29 mouse cellular contexts compared by ENCODE assay signal in the genomic region with DNA sequence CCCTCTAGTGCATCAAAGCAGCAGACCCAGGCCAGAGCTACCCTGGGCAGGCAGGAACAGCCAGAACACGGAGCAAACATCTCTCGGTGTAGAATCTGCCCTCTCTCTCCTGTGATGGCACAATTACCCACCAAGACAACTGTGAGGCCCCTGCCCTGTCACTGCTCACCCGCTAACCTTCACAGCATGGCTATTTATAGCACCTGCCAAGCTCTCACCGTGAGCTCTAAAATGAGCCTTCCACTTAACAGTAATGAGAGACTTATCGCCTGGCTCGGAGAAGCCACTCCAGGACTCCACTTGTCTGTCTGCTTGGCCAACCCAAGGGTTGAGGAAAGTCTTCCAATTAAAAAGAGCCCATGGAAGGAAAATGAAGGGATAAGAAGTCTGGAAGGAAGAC. TPM values are rescaled to one million over a fixed set of nuclear protein-coding genes. Genes with fewer than 3 reads are reported as not detected.
DNase-seq lines count a peak whose midpoint lies in the region; ATAC-seq and TF ChIP-seq lines count a peak whose summit lies in the region.
"Had no signal": no experiment of that assay in that cellular context is flagged by ENCODE, and none has a peak within 500 bp of the region (broad histone marks: within the 10 kb centered on the region; RNA-seq: fewer than 3 reads in every experiment).

No protein-coding gene starts in this region.

- no peak for TF ChIP-seq EP300 in heart, postnatal 0 days (IDR thresholded peaks at IDR 0.05; ENCODE audit: low read depth)

- peak overlapping the region; percentile 50; the same call in 1 of the 2 replicates for H3K27ac ChIP-seq in heart, embryonic 13.5 days (replicated peaks)
- no peak overlapping the region for H3K27ac ChIP-seq in heart, postnatal 0 days (ENCODE audit: low read depth)
- H3K27ac ChIP-seq in heart, embryonic 10.5 days = no peak overlapping the region
- peak overlapping the region; percentile 92 for H3K27ac ChIP-seq in midbrain, embryonic 16.5 days (ENCODE audit: low read length)
- H3K27ac ChIP-seq in midbrain, embryonic 13.5 days = no peak overlapping the region
- H3K27ac ChIP-seq: embryonic facial prominence, embryonic 15.5 days; heart, adult 2 months; hindbrain, embryonic 12.5 days had no signal

- H3K4me2 ChIP-seq in heart, embryonic 13.5 days = peak overlapping the region; percentile 36
- H3K4me2 ChIP-seq in heart, postnatal 0 days (ENCODE audit: low read depth, low read length) = no peak overlapping the region
- no peak overlapping the region for H3K4me2 ChIP-seq in midbrain, embryonic 16.5 days (ENCODE audit: low read length)
- H3K4me2 ChIP-seq in midbrain, embryonic 13.5 days (replicated peaks) = no peak overlapping the region
- H3K4me2 ChIP-seq: embryonic facial prominence, embryonic 15.5 days; hindbrain, embryonic 12.5 days had no signal

- no peak for DNase-seq in heart, adult 11 months
- DNase-seq in heart, postnatal 0 days (ENCODE audit: low spot score) = no peak
- DNase-seq in heart, embryonic 10.5 days (ENCODE audit: low spot score) = no peak
- DNase-seq in spleen, postnatal 10 days (ENCODE audit: low spot score in 2 of 2) = no peak
- DNase-seq: adrenal gland, adult 8-10 months; adrenal gland, postnatal 36 days; cerebellum, adult 11 months; cerebellum, adult 8-10 months; cerebellum, postnatal 14 days; embryo, embryonic 11 days; gastrocnemius, postnatal 10 days; kidney, adult 8-10 months had no signal

- no peak overlapping the region for H3K4me3 ChIP-seq in heart, embryonic 13.5 days
- no peak overlapping the region for H3K4me3 ChIP-seq in heart, postnatal 0 days (ENCODE audit: low read depth, low read length)
- H3K4me3 ChIP-seq in heart, embryonic 10.5 days = no peak overlapping the region
- H3K4me3 ChIP-seq in midbrain, embryonic 16.5 days (ENCODE audit: low read depth, low read length) = no peak overlapping the region
- no peak overlapping the region for H3K4me3 ChIP-seq in midbrain, embryonic 13.5 days (replicated peaks)
- H3K4me3 ChIP-seq: embryonic facial prominence, embryonic 15.5 days; erythroblast, embryonic 14.5 days; heart, adult 2 months; hindbrain, embryonic 12.5 days had no signal

- no peak for ATAC-seq in heart, embryonic 13.5 days (ENCODE audit: extremely low read depth, insufficient number of reproducible peaks, low FRiP score, low TSS enrichment)
- peak; percentile 72 for ATAC-seq in heart, postnatal 0 days (ENCODE audit: insufficient read depth, low read depth)
- ATAC-seq in midbrain, embryonic 16.5 days = no peak
- no peak for ATAC-seq in midbrain, embryonic 13.5 days
- ATAC-seq: forebrain, embryonic 16.5 days; hindbrain, embryonic 16.5 days; inflammation-experienced regulatory T-cells, adult 6 months; intestine, postnatal 0 days had no signal

- TF ChIP-seq CTCF in heart, postnatal 0 days (IDR thresholded peaks at IDR 0.05; ENCODE audit: low read depth) = no peak

- peaks cover 87% of the 10 kb centered on the region for H3K36me3 ChIP-seq in heart, embryonic 13.5 days
- H3K36me3 ChIP-seq in heart, postnatal 0 days (replicated peaks; ENCODE audit: control insufficient read depth, insufficient read depth, low read length) = peaks cover 61% of the 10 kb centered on the region
- H3K36me3 ChIP-seq in heart, embryonic 10.5 days = peaks cover 76% of the 10 kb centered on the region
- peaks cover 11% of the 10 kb centered on the region for H3K36me3 ChIP-seq in midbrain, embryonic 16.5 days (ENCODE audit: control insufficient read depth, insufficient read depth, low read length)
- H3K36me3 ChIP-seq in midbrain, embryonic 13.5 days = peaks cover 40% of the 10 kb centered on the region

- peaks cover 27% of the 10 kb centered on the region for H3K4me1 ChIP-seq in heart, embryonic 13.5 days
- peaks cover 17% of the 10 kb centered on the region; the same call in 1 of the 2 replicates for H3K4me1 ChIP-seq in heart, postnatal 0 days (ENCODE audit: control insufficient read depth, insufficient read depth)
- H3K4me1 ChIP-seq in heart, embryonic 10.5 days = peaks cover 37% of the 10 kb centered on the region
- peaks cover 25% of the 10 kb centered on the region for H3K4me1 ChIP-seq in midbrain, embryonic 16.5 days (ENCODE audit: control insufficient read depth, insufficient read depth, low read length)
- peaks cover 40% of the 10 kb centered on the region for H3K4me1 ChIP-seq in midbrain, embryonic 13.5 days (replicated peaks)
- H3K4me1 ChIP-seq: embryonic facial prominence, embryonic 15.5 days had no signal

- 39% methylated on average over 6 of the region's 6 CpGs for WGBS in heart, embryonic 13.5 days
- whole genome bisulfite sequencing in heart, postnatal 0 days = 41% methylated on average over 6 of the region's 6 CpGs
- WGBS in heart, embryonic 10.5 days = 49% methylated on average over 6 of the region's 6 CpGs
- 68% methylated on average over 6 of the region's 6 CpGs for WGBS in midbrain, embryonic 16.5 days
- WGBS in midbrain, embryonic 13.5 days = 87% methylated on average over 6 of the region's 6 CpGs

- no peaks in the 10 kb centered on the region for H3K9me3 ChIP-seq in heart, embryonic 13.5 days
- H3K9me3 ChIP-seq in heart, postnatal 0 days (replicated peaks; ENCODE audit: control insufficient read depth, low read length) = no peaks in the 10 kb centered on the region
- H3K9me3 ChIP-seq in heart, embryonic 10.5 days = no peaks in the 10 kb centered on the region
- H3K9me3 ChIP-seq in midbrain, embryonic 16.5 days (replicated peaks; ENCODE audit: control insufficient read depth, low read length, poor library complexity, severe bottlenecking) = no peaks in the 10 kb centered on the region
- H3K9me3 ChIP-seq in midbrain, embryonic 13.5 days = no peaks in the 10 kb centered on the region
- H3K9me3 ChIP-seq: embryonic facial prominence, embryonic 15.5 days; hindbrain, embryonic 12.5 days had no signal

- no peak overlapping the region for H3K9ac ChIP-seq in heart, embryonic 13.5 days
- H3K9ac ChIP-seq in heart, postnatal 0 days (replicated peaks; ENCODE audit: low read depth, low read length) = no peak overlapping the region
- no peak overlapping the region for H3K9ac ChIP-seq in midbrain, embryonic 16.5 days (ENCODE audit: low read depth, low read length)
- H3K9ac ChIP-seq in midbrain, embryonic 13.5 days (replicated peaks) = no peak overlapping the region
- H3K9ac ChIP-seq: embryonic facial prominence, embryonic 15.5 days; hindbrain, embryonic 12.5 days had no signal

- H3K27me3 ChIP-seq in heart, embryonic 13.5 days (replicated peaks) = no peaks in the 10 kb centered on the region
- no peaks in the 10 kb centered on the region for H3K27me3 ChIP-seq in heart, postnatal 0 days (ENCODE audit: control insufficient read depth, insufficient read depth, low read length)
- peaks cover 16% of the 10 kb centered on the region; the same call in 1 of the 2 replicates for H3K27me3 ChIP-seq in heart, embryonic 10.5 days (ENCODE audit: insufficient read depth, poor library complexity, severe bottlenecking)
- no peaks in the 10 kb centered on the region for H3K27me3 ChIP-seq in midbrain, embryonic 16.5 days (ENCODE audit: control insufficient read depth, insufficient read depth, low read depth, low read length)
- no peaks in the 10 kb centered on the region for H3K27me3 ChIP-seq in midbrain, embryonic 13.5 days
- H3K27me3 ChIP-seq: embryonic facial prominence, embryonic 15.5 days; hindbrain, embryonic 12.5 days had no signal

RNA-seq across cellular contexts. Expression of a gene that starts 7.3 kb away (rescaled TPM):
- 0.09 TPM in 1 of 2 replicates, not detected in the other for polyA plus RNA-seq in heart, embryonic 13.5 days (2015; fragmentation: Nextera tagmentation; extraction: Ambion mirVana)
- total RNA-seq in heart, postnatal 0 days (2014; rRNA removed; ENCODE audit: low replicate concordance) = not detected in 2 replicates
- not detected in 2 replicates for polyA plus RNA-seq in heart, postnatal 0 days (2015; fragmentation: Nextera tagmentation; extraction: Ambion mirVana)
- polyA plus RNA-seq in heart, embryonic 10.5 days (2016; fragmentation: Nextera tagmentation; extraction: Ambion mirVana) = 0.21 TPM in 1 of 2 replicates, not detected in the other
- 24.3 and 24.6 TPM in 2 replicates for polyA plus RNA-seq in midbrain, embryonic 16.5 days (2015; fragmentation: Nextera tagmentation; extraction: Ambion mirVana)
- polyA plus RNA-seq in midbrain, embryonic 13.5 days (2015; fragmentation: Nextera tagmentation; extraction: Ambion mirVana) = 7.7 and 9.6 TPM in 2 replicates
- total RNA-seq: adrenal gland, adult 8-10 months; adrenal gland, postnatal 36 days; common myeloid progenitor, adult 5-6 weeks; gastrocnemius, postnatal 4 days; heart, adult 2 months had no signal
- polyA plus RNA-seq: embryonic facial prominence, embryonic 15.5 days; erythroblast, embryonic 14.5 days; heart, adult 2 months; inflammation-experienced regulatory T-cells, adult 6 months; intestine, postnatal 0 days had no signal

RNA-seq across cellular contexts. Expression of a gene that starts 22.5 kb away (rescaled TPM):
- 34.7 and 43.2 TPM in 2 replicates for polyA plus RNA-seq in heart, embryonic 13.5 days (2015; fragmentation: Nextera tagmentation; extraction: Ambion mirVana)
- 30.9 and 122 TPM in 2 replicates for total RNA-seq in heart, postnatal 0 days (2014; rRNA removed; ENCODE audit: low replicate concordance)
- polyA plus RNA-seq in heart, postnatal 0 days (2015; fragmentation: Nextera tagmentation; extraction: Ambion mirVana) = 44.6 and 47.9 TPM in 2 replicates
- 36.7 and 38.7 TPM in 2 replicates for polyA plus RNA-seq in heart, embryonic 10.5 days (2016; fragmentation: Nextera tagmentation; extraction: Ambion mirVana)
- polyA plus RNA-seq in midbrain, embryonic 16.5 days (2015; fragmentation: Nextera tagmentation; extraction: Ambion mirVana) = 67.0 and 75.7 TPM in 2 replicates
- polyA plus RNA-seq in midbrain, embryonic 13.5 days (2015; fragmentation: Nextera tagmentation; extraction: Ambion mirVana) = 36.8 and 36.9 TPM in 2 replicates

RNA-seq across cellular contexts. Expression of a gene that starts 36.8 kb away (rescaled TPM):
- polyA plus RNA-seq in heart, embryonic 13.5 days (2015; fragmentation: Nextera tagmentation; extraction: Ambion mirVana) = not detected in 2 replicates
- total RNA-seq in heart, postnatal 0 days (2014; rRNA removed; ENCODE audit: low replicate concordance) = not detected in 2 replicates
- polyA plus RNA-seq in heart, postnatal 0 days (2015; fragmentation: Nextera tagmentation; extraction: Ambion mirVana) = not detected in 2 replicates
- polyA plus RNA-seq in heart, embryonic 10.5 days (2016; fragmentation: Nextera tagmentation; extraction: Ambion mirVana) = not detected in 2 replicates
- polyA plus RNA-seq in midbrain, embryonic 16.5 days (2015; fragmentation: Nextera tagmentation; extraction: Ambion mirVana) = not detected in 2 replicates
- polyA plus RNA-seq in midbrain, embryonic 13.5 days (2015; fragmentation: Nextera tagmentation; extraction: Ambion mirVana) = not detected in 2 replicates
- total RNA-seq: adrenal gland, adult 8-10 months; adrenal gland, postnatal 36 days; common myeloid progenitor, adult 5-6 weeks; ES-E14; gastrocnemius, postnatal 10 days; gastrocnemius, postnatal 4 days; heart, adult 2 months had no signal
- polyA plus RNA-seq: embryonic facial prominence, embryonic 11.5 days; embryonic facial prominence, embryonic 15.5 days; erythroblast, embryonic 14.5 days; forebrain, embryonic 11.5 days; forebrain, embryonic 16.5 days; frontal cortex, adult 2 months; heart, adult 2 months; hindbrain, embryonic 12.5 days; hindbrain, embryonic 16.5 days; inflammation-experienced regulatory T-cells, adult 6 months; intestine, postnatal 0 days had no signal

Comparison
In these comparisons a context has a peak if more than half of its experiments do, and no peak if none do; other contexts are left out.
1. H3K27ac ChIP-seq: peak in heart, embryonic 13.5 days (single experiment) and midbrain, embryonic 16.5 days (single experiment); none in heart, postnatal 0 days (single experiment), heart, embryonic 10.5 days (single experiment) and midbrain, embryonic 13.5 days (single experiment).